Mouse (Mus musculus): ENCODE results near the gene Pbld1.

Pbld1 gene

DNA sequence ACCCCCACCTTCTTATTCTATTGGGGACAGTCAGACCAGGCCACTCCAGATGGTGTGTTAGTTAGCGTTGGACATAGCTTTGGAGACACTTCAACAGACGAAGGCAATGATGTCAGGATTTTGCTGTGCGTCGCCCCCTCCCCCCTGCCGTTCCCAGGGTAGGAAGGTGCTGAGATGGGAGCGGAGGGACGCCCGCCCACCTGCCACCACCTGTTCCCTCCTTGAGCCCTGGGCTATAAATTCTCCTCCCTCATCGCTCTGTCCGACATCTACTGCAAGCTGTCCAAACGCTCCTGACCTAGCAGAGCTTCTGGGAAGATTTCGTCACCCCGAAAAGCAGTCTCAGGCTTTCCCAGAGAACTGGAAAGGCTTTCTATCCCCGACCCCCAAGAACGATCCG lies 39.6 kb downstream of the Pbld1 start, which contains the start of gene Atoh7:
Gene Atoh7, plus strand, starts transcription at position 131 of the 400 bp plus-strand sequence.
- peak; percentile 96 for DNase-seq

DNA sequence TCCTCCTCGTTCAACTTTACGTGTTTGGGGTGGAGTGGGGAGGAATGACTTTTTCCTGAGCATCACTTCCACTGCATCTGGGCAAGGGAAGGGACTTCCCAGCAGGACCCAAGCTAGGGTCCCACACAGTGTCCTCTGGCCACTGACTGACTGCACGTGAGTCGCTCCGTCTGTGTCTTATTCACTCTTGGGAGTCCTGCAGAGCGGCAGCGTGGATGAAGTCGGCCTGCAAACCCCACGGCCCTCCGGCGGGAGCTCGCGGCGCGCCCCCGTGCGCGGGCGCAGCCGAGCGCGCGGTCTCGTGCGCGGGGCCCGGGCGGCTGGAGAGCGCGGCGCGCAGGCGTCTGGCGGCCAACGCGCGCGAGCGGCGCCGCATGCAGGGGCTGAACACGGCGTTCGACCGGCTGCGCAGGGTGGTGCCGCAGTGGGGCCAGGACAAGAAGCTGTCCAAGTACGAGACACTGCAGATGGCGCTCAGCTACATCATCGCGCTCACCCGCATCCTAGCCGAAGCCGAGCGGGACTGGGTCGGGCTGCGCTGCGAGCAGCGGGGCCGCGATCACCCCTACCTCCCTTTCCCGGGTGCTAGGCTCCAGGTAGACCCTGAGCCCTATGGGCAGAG lies 40.1 kb downstream of the Pbld1 start:
- DNase-seq: peak; percentile 90

DNA sequence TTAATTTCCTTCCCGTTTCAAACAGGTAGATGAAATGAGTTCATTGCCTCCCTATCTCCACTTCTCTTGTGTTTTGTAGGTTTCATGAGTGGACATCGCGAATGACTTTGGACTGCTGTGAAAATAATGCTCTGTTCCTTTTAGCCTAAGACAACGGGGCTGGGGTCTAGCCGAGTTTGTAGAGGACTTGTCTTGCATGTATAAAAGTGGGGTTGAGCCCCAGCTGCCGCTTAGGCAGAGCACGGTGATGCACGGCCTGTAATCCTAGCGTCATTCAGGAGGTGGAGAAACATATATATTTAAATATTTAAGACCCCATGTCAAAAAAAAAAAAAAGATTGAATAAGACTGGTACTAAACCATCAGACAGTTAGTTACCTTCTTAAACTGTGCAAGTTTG lies 40.7 kb downstream of the Pbld1 start:
- DNase-seq: no peak

DNA sequence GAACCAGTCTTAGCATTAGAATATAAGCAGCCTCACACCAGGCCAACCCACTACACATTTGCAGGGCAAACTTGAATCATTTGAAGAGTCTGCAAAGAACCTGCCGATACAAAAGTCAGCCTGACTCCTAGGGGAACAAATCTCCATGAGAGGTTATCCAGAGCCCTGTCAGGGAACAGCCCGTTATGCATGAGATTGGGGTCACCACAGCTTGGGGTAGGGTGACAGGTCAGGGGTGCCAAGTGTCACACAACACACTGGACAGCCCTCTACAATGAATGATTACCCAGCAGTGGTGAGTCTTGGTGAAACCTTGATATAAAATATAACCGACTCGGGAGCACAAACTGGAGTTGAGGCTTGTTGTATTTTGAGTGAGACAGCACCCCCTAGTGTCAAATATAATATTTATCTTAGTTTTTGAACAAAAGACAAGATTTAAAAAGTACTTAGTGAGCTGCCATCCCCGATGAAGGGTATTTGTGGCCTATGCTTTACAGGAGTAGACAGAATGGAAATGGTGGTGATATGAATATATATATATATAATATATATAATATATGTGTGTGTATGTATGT lies 53.2 kb downstream of the Pbld1 start:
- DNase-seq: peak; percentile 78

DNA sequence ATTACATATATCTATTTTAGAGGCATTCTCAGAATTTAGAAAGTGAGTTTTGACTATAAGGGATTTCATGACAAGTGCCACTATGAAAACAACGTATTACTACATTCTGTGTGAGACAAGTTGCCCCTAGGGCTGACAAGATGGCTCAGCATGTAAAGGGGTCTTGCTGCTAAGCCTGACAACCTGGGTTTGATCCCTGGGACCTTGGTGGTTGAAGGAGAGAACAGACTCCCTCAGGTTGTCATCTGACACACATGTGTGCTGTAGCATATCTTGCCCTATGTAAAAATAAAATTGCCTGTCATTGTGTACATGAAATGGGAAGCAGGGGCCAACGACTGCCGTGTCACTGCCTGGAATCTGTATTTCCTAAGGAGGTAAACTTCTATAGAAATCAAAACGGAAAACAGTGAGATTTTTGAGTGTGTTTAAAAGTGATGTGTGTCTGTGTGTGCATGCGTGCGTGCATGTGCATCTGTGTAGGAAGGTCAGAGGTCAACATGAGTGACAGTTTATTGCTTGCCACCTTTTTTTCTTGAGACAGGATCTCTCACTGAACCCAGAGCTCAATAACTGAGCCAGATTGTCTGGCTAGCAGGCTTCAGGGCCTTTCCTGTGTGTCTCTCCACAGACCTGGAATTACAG lies 53.9 kb downstream of the Pbld1 start:
- no peak for DNase-seq

DNA sequence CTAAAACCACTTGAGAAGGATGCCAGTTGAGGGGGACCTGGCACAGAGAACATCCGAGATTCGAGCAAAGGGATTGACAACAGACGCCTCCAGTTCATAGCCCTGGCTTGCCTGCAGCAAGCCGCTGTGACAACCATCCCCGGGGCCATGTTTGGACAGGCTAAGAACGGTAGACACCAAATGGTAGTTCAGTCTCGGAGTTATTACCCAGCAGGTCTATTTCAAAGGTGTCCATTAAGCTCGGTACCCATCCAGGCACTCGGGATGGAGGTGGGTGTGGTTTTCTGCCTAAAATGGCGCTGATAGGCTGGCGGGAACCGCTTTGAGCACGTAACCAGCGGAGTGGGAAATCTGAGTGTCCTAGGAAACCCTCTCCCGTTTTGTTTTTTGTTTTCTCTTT lies 55.9 kb downstream of the Pbld1 start:
- DNase-seq: no peak

DNA sequence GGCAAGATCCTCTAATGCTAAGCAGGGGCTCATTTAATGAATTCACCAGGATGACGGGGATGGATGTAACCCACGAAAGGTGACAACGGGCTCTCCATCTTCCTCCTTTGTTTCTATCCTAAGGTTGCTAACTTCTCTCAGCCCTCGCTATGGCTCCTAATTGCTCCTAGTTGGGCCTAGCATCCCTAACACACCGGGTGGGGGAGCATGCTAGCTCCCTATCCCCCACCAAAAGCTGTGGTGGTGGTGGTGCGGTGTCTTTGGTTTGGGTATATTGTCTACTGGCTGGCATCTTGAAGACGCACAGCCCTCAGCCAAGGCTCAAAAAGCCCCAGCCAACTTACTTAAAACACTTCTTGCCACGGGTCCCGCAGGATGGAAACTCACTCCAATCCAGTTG lies 56.4 kb downstream of the Pbld1 start:
- DNase-seq: no peak

DNA sequence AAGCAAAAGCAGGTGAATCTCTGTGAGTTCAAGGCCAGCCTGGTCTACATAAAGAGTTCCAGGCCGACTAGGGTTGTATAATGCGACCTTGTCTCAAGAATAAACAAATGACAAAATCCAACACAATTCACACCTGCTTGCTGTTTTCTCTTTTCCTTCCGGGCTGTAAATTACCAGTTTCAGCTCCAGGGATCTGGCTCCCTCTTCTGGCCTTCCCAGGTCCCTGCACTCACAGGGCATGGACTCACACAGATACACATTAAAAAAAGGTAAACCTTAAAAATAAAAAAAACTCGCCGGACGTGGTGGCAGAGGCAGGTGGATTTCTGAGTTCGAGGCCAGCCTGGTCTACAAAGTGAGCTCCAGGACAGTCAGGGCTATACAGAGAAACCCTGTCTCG lies 57.6 kb downstream of the Pbld1 start:
- DNase-seq: no peak

DNA sequence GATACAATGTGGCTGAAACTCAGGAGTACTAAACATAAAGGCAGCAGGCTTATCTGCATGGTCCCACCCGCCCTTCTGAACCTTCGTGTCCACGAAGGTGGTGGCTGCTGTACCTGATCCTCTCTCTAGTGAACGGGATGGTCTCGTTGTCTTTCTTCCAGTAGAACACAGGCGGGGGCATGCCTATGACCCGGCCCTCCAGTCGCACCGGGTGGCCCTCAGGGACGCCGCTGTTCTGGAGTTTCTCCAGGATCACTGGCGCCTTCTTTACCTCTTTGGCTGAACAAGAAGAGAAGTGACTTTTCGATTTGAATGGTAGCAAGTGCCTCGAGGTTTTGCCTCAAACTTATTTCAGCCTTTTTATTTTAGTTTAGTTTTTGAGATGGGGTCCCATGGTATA lies 60.0 kb downstream of the Pbld1 start:
- DNase-seq: no peak

DNA sequence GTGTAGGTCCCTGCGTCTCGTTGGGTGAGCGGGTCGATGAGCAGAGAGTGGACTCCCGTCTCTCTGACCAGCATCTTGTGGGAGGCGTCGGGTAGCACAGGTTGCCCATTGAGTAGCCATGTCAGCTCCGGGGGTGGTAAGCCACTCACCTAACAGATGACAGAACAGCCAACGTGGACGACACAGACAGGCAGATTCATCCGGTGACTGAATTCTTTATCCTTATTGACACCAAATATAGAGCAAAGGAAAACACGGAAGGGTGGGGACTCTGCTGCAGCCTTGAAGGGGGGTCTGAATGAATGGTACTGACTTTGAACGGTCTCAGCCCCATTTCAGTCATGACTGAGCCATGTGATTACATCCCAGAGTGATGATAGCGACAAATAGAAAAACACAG lies 62.0 kb downstream of the Pbld1 start:
- DNase-seq: no peak

DNA sequence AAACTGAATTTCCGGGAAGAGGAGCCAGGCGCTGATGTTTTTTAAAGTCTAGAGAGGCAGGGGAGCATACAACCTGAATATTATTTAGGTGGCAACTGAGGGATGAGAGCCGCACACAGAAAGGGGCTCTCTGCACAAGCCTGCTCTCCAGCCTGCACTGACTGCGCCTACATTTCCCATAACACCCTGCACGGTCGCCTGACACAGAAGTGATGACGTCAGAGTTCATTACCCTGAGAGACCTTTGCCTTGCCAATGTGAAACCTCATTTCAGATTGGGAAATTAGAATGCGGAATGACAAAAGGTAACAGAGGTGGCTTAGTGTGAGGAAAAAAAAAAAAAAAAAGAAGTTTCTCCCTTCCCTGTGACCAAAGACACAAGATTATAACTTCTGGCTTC lies 62.6 kb downstream of the Pbld1 start:
- peak; percentile 59 for DNase-seq

DNA sequence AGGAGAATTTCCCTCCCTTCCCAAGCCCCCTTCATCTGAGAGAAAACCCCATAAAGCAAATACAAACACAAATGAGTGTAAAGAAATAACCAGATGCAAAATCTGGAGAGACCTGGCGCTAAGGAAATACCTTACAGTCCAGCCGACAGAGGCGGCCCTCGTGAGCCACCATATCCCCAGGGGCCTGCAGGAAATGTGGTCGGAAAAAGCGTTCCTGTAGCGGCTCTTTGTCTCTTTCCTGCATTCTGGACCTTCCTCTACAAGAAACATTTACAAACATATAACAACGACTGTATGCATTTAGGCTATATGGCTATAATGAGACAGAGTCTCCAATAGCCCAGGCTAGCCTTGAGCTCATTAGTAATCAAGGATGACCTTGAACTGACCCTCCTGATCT lies 63.2 kb downstream of the Pbld1 start:
- no peak for DNase-seq

DNA sequence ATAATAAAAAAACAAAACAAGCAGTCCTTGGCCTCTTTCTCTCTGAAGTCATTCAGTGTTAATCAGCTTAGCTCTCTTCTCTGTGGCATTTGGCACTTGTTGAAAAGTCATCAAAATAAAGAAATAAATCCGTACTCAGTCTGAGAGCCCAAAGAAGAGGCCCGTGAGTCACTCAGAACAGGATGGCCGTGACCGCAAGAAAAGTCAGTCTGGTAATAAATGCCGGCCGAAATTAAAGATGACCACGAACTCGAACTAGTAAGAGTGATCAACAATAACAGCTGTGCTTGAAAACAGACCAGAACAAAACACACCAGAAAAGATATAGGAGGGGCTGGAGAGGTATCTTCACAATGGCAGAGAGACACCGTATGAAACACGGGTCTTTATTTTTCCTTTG lies 64.1 kb downstream of the Pbld1 start:
- no peak for DNase-seq

DNA sequence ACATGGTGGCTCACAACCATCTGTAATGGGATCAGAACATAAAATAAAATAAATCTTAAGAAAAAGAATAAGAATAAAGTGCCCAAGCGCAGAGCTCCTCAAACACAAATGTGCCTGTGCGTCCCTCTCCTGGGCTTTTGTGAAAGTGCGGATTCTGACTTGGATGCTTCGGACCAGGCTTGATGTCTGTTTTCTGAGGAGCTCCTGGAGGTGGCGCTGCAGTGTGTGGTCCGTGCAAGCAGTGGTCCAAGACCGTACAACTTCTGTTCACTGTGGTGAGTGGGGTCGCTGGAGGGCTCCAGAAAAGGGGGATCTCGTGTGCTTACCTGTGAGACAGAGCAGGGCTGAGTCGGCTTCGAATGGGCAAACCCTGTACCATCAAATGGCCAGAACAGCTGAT lies 65.4 kb downstream of the Pbld1 start:
- no peak for DNase-seq

DNA sequence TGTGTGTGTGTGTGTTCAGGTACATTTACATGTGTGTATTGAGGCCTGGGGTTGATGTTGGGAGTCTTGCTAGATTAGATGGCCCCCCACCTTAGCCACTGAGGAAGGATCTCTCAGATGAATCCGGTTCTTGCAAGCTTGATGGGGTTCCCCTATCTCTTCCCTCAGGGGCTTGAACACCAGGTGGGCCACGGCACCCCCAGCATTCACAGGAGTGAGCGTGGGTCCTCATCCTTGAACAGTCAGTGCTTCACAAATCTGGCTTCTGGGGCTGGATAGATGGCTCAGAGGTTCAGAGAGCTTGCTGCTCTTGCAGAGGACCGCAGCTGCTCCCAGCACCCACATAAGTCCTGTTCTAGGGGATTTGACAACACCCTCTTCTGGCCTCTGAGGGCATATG lies 66.2 kb downstream of the Pbld1 start:
- DNase-seq: no peak

DNA sequence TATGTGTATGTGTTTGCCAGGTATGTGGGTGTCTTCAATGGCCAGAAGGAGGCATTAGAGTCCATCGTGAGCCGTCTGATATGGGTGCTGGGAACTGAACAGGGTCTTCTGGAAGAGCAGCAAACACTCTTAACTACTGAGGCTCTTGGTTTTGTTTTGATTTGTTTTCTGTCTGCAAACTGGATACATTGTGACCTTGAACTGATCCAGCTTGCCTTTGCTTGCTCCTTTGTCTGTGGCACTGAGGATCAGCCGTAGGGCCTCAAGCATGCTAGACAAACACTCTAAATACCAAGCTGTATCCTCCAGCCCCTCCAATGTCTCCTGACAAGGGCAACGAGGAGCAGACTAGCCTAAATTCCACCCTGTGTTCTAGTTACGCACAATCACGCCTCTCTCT lies 67.2 kb downstream of the Pbld1 start:
- DNase-seq: no peak
